Mouse (Mus musculus) cortical plate, adult 2 months (tissue): ENCODE data around the gene Nkiras1. TPM values are rescaled to one million over a fixed set of nuclear protein-coding genes. Genes with fewer than 3 reads are reported as not detected.
"Not testable (repeated sequence)": the region's sequence is repeated elsewhere in the genome, so short reads cannot be mapped to it uniquely, and the experiment has no call there.

Experiments used
- H3K27ac ChIP-seq: fragments of 200-500 bp; 2 replicates; pipeline ENCODE4 v1.5.1; 2012; ENCODE audit warnings: low read length, control low read depth, inconsistent platforms; ENCODE audit not compliant: insufficient read depth
- H3K4me1 ChIP-seq: fragments of 200-500 bp; 2 replicates; pipeline ENCODE4 v1.6.1; 2011; ENCODE audit warnings: low read length; ENCODE audit not compliant: control insufficient read depth, insufficient read depth
- H3K4me3 ChIP-seq: fragments of 200-500 bp; 2 replicates; pipeline ENCODE4 v1.5.1; 2011; ENCODE audit warnings: mild to moderate bottlenecking, low read length, control low read depth; ENCODE audit not compliant: insufficient read depth
- CTCF ChIP-seq: fragments of 200-500 bp; IDR thresholded peaks from 2 replicates; pipeline ENCODE4 v1.5.1; 2011; ENCODE audit warnings: mild to moderate bottlenecking, control low read depth, low read length; ENCODE audit not compliant: insufficient read depth; ENCODE audit errors: extremely low read depth
- POLR2A ChIP-seq: fragments of 200-500 bp; IDR thresholded peaks from 2 replicates; pipeline ENCODE4 v1.6.1; 2011; ENCODE audit warnings: mild to moderate bottlenecking, low read length, control low read depth; ENCODE audit not compliant: insufficient read depth; ENCODE audit errors: extremely low read depth
- polyA plus RNA-seq: library from polyadenylated mRNA; depleted of rRNA; stranded (reverse); fragments of >200 nt; gene quantifications from 2 replicates; pipeline ENCODE4 v1.2.3, GENCODE M21; 2012; rRNA removed

Gene Nkiras1
- polyA plus RNA-seq: 148 and 152 TPM in 2 replicates

- no peaks in the 10 kb centered on the region for H3K4me1 ChIP-seq
- peak within 1 kb of the TSS; percentile 69 for H3K4me3 ChIP-seq
- H3K27ac ChIP-seq: peak within 1 kb of the TSS; percentile 53
- no peak for TF ChIP-seq CTCF
- TF ChIP-seq POLR2A: peak; percentile 88
These were observed at the start of gene Nkiras1, which contains the start of gene Rpl15 for GRCm38 (mm10) chr14:18270529-18271441. TSS of gene Nkiras1 (plus strand) at chr14:18271136. TSS of gene Rpl15 (minus strand) at chr14:18271391.

DNA sequence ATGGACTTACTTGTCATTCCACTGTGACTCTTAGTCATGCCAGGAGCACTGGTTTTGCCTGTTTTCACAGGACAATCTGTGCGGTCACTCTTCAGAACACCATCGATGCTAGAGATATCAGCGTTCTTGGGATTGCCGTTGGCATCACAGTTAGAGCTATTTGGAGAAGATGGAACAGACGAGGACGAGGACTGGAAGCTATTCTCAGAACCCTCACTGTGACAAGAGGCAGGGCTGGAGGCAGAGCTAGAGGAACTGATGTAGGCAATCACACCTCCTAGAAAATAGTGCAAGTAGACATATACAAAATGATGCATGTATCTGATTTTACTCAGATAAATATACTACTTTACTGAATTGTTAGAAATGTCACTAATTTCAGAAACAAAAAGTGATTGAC is 49.0 kb upstream of the Nkiras1 start:
- Histone ChIP-seq H3K4me1 (peaks cover 7% of the 10 kb centered on the region), H3K4me3 (no peak overlapping the region), H3K27ac (no peak overlapping the region)
- TF ChIP-seq POLR2A (no peak), CTCF (no peak)

DNA sequence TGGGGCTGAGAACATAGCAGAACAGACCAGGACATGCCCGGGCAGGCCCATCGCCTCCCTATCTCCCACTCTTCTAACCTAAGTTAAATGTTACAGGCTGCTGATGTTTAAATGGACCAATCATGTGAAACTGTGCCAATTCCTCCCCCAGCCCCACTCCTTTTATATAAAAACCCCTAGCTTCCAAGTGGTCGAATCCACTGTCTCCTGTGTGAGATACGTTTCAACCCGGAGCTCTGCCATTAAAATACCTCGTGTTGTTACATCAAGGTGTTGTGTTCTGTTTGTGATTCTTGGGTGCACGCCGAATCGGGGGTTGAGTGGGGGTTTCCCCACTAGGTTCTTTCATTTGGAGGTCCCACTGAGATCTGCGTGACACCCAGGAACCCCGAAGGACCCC is 45.5 kb upstream of the Nkiras1 start:
- H3K27ac ChIP-seq: not testable (repeated sequence)

DNA sequence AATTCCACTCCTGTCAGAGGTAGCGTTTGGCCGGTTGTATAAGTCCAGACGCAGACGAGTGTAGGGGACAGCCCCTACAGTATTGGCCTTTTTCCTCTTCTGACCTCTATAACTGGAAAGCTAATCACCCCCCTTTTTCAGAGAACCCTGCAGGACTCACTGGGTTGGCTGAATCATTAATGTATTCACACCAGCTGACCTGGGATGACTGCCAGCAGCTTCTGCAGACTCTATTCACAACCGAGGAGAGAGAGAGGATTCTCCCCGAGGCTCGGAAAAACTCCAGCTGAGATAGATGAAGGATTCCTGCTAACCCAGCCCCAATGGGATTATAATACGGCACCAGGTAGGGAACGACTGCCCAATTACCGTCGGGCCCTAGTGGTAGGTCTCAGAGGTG is 44.8 kb upstream of the Nkiras1 start:
- not testable (repeated sequence) for H3K4me1 ChIP-seq, H3K4me3 ChIP-seq, H3K27ac ChIP-seq

More for the DNA sequence above, 45.5 kb upstream of the Nkiras1 start:
- not testable (repeated sequence) for H3K4me3 ChIP-seq, H3K4me1 ChIP-seq

DNA sequence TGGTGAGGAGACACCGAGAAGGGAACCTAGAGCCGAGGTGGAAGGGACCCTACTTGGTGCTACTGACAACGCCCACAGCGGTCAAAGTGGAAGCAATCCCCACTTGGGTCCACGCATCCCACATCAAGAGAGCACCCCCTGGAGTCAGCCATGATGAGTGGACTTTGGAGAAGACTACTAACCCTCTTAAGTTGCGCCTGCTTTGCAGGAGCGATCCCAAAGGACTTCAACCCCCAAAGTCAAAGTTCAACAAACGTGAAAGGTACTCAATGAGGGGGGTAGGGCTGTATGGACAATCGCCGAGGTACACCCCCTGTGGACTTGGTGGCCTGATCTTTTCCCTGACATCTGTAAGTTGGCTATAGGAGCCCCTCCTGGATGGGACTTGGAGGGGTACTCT is 41.2 kb upstream of the Nkiras1 start:
- not testable (repeated sequence) for H3K4me3 ChIP-seq, H3K27ac ChIP-seq, H3K4me1 ChIP-seq

- H3K4me1 ChIP-seq, H3K4me3 ChIP-seq, H3K27ac ChIP-seq: not testable (repeated sequence)
These were observed 39.1 kb upstream of the Nkiras1 start for GRCm38 (mm10) chr14:18231866-18232265.

GRCm38 (mm10) chr14:18233076-18233475 is 37.9 kb upstream of the Nkiras1 start:
- Histone ChIP-seq H3K27ac (no peak overlapping the region), H3K4me1 (no peaks in the 10 kb centered on the region), H3K4me3 (no peak overlapping the region)
- TF ChIP-seq POLR2A (no peak), CTCF (no peak)

GRCm38 (mm10) chr14:18233981-18234960 is 36.7 kb upstream of the Nkiras1 start:
- no peaks in the 10 kb centered on the region for H3K4me1 ChIP-seq
- H3K27ac ChIP-seq: no peak overlapping the region
- TF ChIP-seq CTCF (no peak), POLR2A (no peak)
- H3K4me3 ChIP-seq: no peak overlapping the region

- not testable (repeated sequence) for H3K27ac ChIP-seq, H3K4me1 ChIP-seq, H3K4me3 ChIP-seq
These were observed 34.3 kb upstream of the Nkiras1 start for GRCm38 (mm10) chr14:18236496-18237235.

DNA sequence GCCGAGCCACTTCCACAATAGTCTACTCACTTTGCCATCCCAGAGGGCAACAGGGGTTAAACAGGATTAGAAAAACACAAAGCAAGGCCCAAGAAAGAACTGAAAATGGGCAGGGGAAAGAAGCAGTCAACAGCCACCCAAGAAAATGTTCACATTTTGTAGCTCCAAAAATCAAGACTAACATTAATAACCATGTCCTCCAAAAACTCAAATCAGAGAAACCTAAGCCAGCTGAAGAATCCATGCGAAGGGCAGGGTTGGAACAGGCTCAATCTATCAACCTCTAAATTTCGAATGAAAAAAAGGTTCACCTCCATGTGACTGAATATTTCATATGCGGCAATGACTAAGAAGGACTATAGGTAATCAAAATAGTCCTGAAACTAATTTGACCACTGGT is 33.6 kb upstream of the Nkiras1 start:
- H3K27ac ChIP-seq: no peak overlapping the region
- H3K4me3 ChIP-seq: no peak overlapping the region; the same call in 1 of the 2 replicates
- TF ChIP-seq CTCF (no peak), POLR2A (no peak)
- no peaks in the 10 kb centered on the region for H3K4me1 ChIP-seq
